Mouse (Mus musculus) ES-Bruce4 (cell line): ENCODE measurements around the gene Pigk.

ENCODE experiments used
- CTCF ChIP-seq: IDR thresholded peaks from one replicate; pipeline ENCODE4 v1.8.1; 2011; ENCODE audit warnings: low read depth, low read length
- POLR2A ChIP-seq: IDR thresholded peaks from one replicate; pipeline ENCODE4 v1.8.1; 2011; ENCODE audit warnings: low read length; ENCODE audit not compliant: insufficient read depth

GRCm38 (mm10) chr3:152941671-152942070, 227.8 kb downstream of the Pigk start:
- TF ChIP-seq CTCF (no peak), POLR2A (no peak)
